ENCODE assay signal across 9 mouse cellular contexts in the genomic region with DNA sequence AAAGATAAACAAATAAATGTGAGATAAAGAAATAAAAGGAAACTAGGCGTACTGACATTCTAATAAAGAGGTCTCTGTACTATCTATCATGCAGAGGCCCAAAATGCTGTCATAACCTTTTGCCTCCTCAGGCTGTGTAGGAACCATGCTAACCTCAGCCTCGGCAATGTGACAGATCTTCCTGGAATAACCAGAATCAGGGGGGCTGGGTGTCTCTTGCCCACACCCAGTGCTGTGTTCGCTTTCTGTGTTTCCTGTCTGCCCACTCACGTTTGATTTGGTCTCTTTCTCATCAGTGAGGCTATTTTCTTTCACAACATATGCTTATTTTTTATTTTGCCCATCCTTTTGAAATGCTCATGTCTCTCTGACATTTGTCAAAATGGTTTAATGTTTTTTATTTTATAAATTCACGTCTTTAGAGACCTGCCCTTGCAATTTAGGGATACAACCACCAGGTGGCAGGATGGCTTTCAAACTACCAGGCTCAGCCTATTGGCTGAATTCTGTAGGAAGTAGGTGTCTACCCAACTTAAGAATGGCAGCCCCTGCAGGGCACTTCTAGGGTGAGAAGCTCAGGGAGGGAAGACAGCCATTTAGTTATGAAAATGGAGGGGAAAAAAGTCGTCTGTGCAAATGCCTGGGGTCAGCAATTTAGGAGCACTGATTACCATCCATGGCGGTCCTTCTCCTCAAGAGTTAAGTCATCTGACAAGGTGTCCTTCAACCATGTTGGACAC.
DNase-seq lines count a peak whose midpoint lies in the region; ATAC-seq and TF ChIP-seq lines count a peak whose summit lies in the region.
"Had no signal": no experiment of that assay in that cellular context is flagged by ENCODE, and none has a peak within 500 bp of the region (broad histone marks: within the 10 kb centered on the region; RNA-seq: fewer than 3 reads in every experiment).

No protein-coding gene starts in this region.

- no peaks in the 10 kb centered on the region for H3K9me3 ChIP-seq in kidney, embryonic 16.5 days (ENCODE audit: low read length)
- no peaks in the 10 kb centered on the region for H3K9me3 ChIP-seq in E14TG2a.4 (ENCODE audit: low read length)
- no peaks in the 10 kb centered on the region for H3K9me3 ChIP-seq in liver, postnatal 0 days (ENCODE audit: low read length)
- H3K9me3 ChIP-seq: embryonic facial prominence, embryonic 15.5 days had no signal

- H3K4me1 ChIP-seq in kidney, embryonic 16.5 days (ENCODE audit: insufficient read depth, low read length): no peaks in the 10 kb centered on the region
- H3K4me1 ChIP-seq in E14TG2a.4 (replicated peaks; ENCODE audit: low read depth, low read length): no peaks in the 10 kb centered on the region
- no peaks in the 10 kb centered on the region for H3K4me1 ChIP-seq in liver, postnatal 0 days (ENCODE audit: insufficient read depth)
- H3K4me1 ChIP-seq: embryonic facial prominence, embryonic 15.5 days had no signal

- no peaks in the 10 kb centered on the region for H3K36me3 ChIP-seq in kidney, embryonic 16.5 days (ENCODE audit: insufficient read depth, low read length)
- no peaks in the 10 kb centered on the region for H3K36me3 ChIP-seq in E14TG2a.4 (ENCODE audit: insufficient read depth, low read length)
- no peaks in the 10 kb centered on the region for H3K36me3 ChIP-seq in liver, postnatal 0 days (replicated peaks; ENCODE audit: insufficient read depth, low read length)
- H3K36me3 ChIP-seq in splenic B cell, adult 2 months (ENCODE audit: control insufficient read depth, insufficient read depth, low read length, poor library complexity, severe bottlenecking): no peaks in the 10 kb centered on the region
- H3K36me3 ChIP-seq: embryonic facial prominence, embryonic 15.5 days had no signal

- TF ChIP-seq CTCF in E14TG2a.4 (conservative IDR thresholded peaks at IDR 0.05; ENCODE audit: low read length): peak; percentile 80
- peak; percentile 47; the same call in 1 of the 2 replicates for TF ChIP-seq CTCF in brain, embryonic 14.5 days (IDR thresholded peaks at IDR 0.05; ENCODE audit: borderline replicate concordance, extremely low read depth, insufficient read depth, insufficient read length)
- TF ChIP-seq CTCF in liver, postnatal 0 days (IDR thresholded peaks at IDR 0.05; ENCODE audit: low read depth): peak; percentile 57

- peak; percentile 39 for DNase-seq in kidney, adult 18-20 months
- DNase-seq in brain, embryonic 14.5 days (ENCODE audit: low read depth): peak; percentile 43
- DNase-seq in heart, postnatal 10 days: peak; percentile 50 to 55
- peak; percentile 30 for DNase-seq in liver, postnatal 0 days
- peak; percentile 79 for DNase-seq in splenic B cell, adult 2 months (ENCODE audit: low read depth, low spot score)
- no peak for DNase-seq in testis, postnatal 10 days (ENCODE audit: low spot score)

- H3K4me2 ChIP-seq in kidney, embryonic 16.5 days (replicated peaks; ENCODE audit: low read depth, low read length): no peak overlapping the region
- H3K4me2 ChIP-seq in liver, postnatal 0 days (ENCODE audit: low read depth, low read length): no peak overlapping the region
- H3K4me2 ChIP-seq: embryonic facial prominence, embryonic 15.5 days had no signal

- no peak overlapping the region for H3K27ac ChIP-seq in kidney, embryonic 16.5 days (ENCODE audit: low read length)
- H3K27ac ChIP-seq in liver, postnatal 0 days (ENCODE audit: low read depth): no peak overlapping the region
- H3K27ac ChIP-seq: embryonic facial prominence, embryonic 15.5 days had no signal

- ATAC-seq in kidney, embryonic 16.5 days (ENCODE audit: low FRiP score, low TSS enrichment): no peak
- ATAC-seq in liver, postnatal 0 days: no peak

- TF ChIP-seq POLR2A in brain, embryonic 14.5 days (IDR thresholded peaks at IDR 0.05; ENCODE audit: borderline replicate concordance, extremely low read depth, insufficient read depth, insufficient read length, poor library complexity, severe bottlenecking): no peak

- H3K9ac ChIP-seq in kidney, embryonic 16.5 days (replicated peaks; ENCODE audit: low read length): no peak overlapping the region
- no peak overlapping the region for H3K9ac ChIP-seq in liver, postnatal 0 days (replicated peaks)
- H3K9ac ChIP-seq: embryonic facial prominence, embryonic 15.5 days had no signal

- intact Hi-C loops in heart, postnatal 10 days (cut with DNase I): loop anchor here (1.0 to 10.0 kb wide), 3 partner anchors 207 to 451 kb away; no protein-coding TSS in a partner anchor

- 72% methylated on average over 7 of the region's 7 CpGs for WGBS in kidney, embryonic 16.5 days
- WGBS in liver, postnatal 0 days (ENCODE audit: insufficient replicate concordance): 48% methylated on average over 7 of the region's 7 CpGs

- no peak for TF ChIP-seq EP300 in liver, postnatal 0 days (IDR thresholded peaks at IDR 0.05; ENCODE audit: low read depth)

- no peak overlapping the region for H3K4me3 ChIP-seq in kidney, embryonic 16.5 days (ENCODE audit: low read length)
- no peak overlapping the region for H3K4me3 ChIP-seq in E14TG2a.4 (replicated peaks; ENCODE audit: low read length)
- H3K4me3 ChIP-seq in liver, postnatal 0 days (ENCODE audit: low read depth, low read length): no peak overlapping the region
- H3K4me3 ChIP-seq: embryonic facial prominence, embryonic 15.5 days had no signal

- H3K27me3 ChIP-seq in kidney, embryonic 16.5 days (ENCODE audit: insufficient read depth, low read length): no peaks in the 10 kb centered on the region
- no peaks in the 10 kb centered on the region for H3K27me3 ChIP-seq in E14TG2a.4 (ENCODE audit: insufficient read depth, low read length)
- no peaks in the 10 kb centered on the region for H3K27me3 ChIP-seq in liver, postnatal 0 days (ENCODE audit: insufficient read depth, low read length)
- H3K27me3 ChIP-seq in splenic B cell, adult 2 months (ENCODE audit: control insufficient read depth, insufficient read depth, low read length, poor library complexity, severe bottlenecking): no peaks in the 10 kb centered on the region
- H3K27me3 ChIP-seq: embryonic facial prominence, embryonic 15.5 days had no signal
